Mouse (Mus musculus): ENCODE measurements around the gene Vwa3b. TPM values are rescaled to one million over a fixed set of nuclear protein-coding genes. Genes with fewer than 3 reads are reported as not detected.

Gene Vwa3b
- polyA plus RNA-seq, 1 experiment from 2014 or later = 0.11 TPM

Other genes starting within 250 kb of the Vwa3b start
- 8.9 and 9.0 TPM in 2 replicates for gene Tmem131, start 82.9 kb upstream of the Vwa3b start, polyA plus RNA-seq (2015; fragmentation: Nextera tagmentation; extraction: Ambion mirVana)
- not detected in 2 replicates for gene Cnga3, start 187.8 kb downstream of the Vwa3b start, polyA plus RNA-seq (2015; fragmentation: Nextera tagmentation; extraction: Ambion mirVana)

Data from heart, embryonic 16.5 days (tissue).